Mouse (Mus musculus) ES-E14 (cell line): ENCODE results near the gene Uba52. TPM values are rescaled to one million over a fixed set of nuclear protein-coding genes. Genes with fewer than 3 reads are reported as not detected.

Source experiments
- DNase-seq: peaks from one replicate; pipeline ENCODE4 v3.0.0-alpha.2; 2013; ENCODE audit warnings: low read depth, low spot score
- H3K27ac ChIP-seq: 2 replicates; pipeline ENCODE4 v1.5.1; 2012; ENCODE audit warnings: low read depth, mild to moderate bottlenecking, low read length, moderate library complexity, mixed read lengths; ENCODE audit not compliant: poor library complexity, insufficient read depth, severe bottlenecking
- H3K36me3 ChIP-seq: 2 replicates; pipeline ENCODE4 v1.6.1; 2012; ENCODE audit warnings: mild to moderate bottlenecking, low read length, moderate library complexity, mixed read lengths; ENCODE audit not compliant: control insufficient read depth, poor library complexity, insufficient read depth, severe bottlenecking
- H3K4me1 ChIP-seq, 2 experiments: fragments of 150-350 bp in 1 of 2; sonication (generic) in 1 of 2; 2 replicates each; pipeline ENCODE4 v1.6.1; 2012; ENCODE audit warnings: low read length in 2 of 2, mild to moderate bottlenecking in 1 of 2, mixed read lengths in 1 of 2; ENCODE audit not compliant: control insufficient read depth in 2 of 2, insufficient read depth in 2 of 2, poor library complexity in 1 of 2
- H3K4me3 ChIP-seq, 2 experiments: fragments of 150-350 bp in 1 of 2; sonication (generic) in 1 of 2; 2 replicates each; pipeline ENCODE4 v1.5.1; 2012; ENCODE audit warnings: low read length in 2 of 2, low read depth in 1 of 2, mild to moderate bottlenecking in 1 of 2, mixed read lengths in 1 of 2; ENCODE audit not compliant: insufficient read depth in 1 of 2, poor library complexity in 1 of 2, severe bottlenecking in 1 of 2
- H3K9ac ChIP-seq: 2 replicates; pipeline ENCODE4 v1.6.1; 2012; ENCODE audit warnings: low read depth, mild to moderate bottlenecking, low read length, mixed read lengths; ENCODE audit not compliant: poor library complexity, insufficient read depth, severe bottlenecking
- H3K9me3 ChIP-seq: fragments of 150-350 bp; sonication (generic); 2 replicates; pipeline ENCODE4 v1.6.1; 2012; ENCODE audit warnings: low read depth, mild to moderate bottlenecking, low read length; ENCODE audit not compliant: control insufficient read depth, insufficient read depth
- CHD2 ChIP-seq: IDR thresholded peaks from 2 replicates; pipeline ENCODE4 v1.6.1; 2014; ENCODE audit warnings: mild to moderate bottlenecking, low read depth, low read length, inconsistent platforms
- HCFC1 ChIP-seq: IDR thresholded peaks from 2 replicates; pipeline ENCODE4 v1.6.1; 2012; ENCODE audit warnings: low read length, inconsistent platforms, borderline replicate concordance; ENCODE audit not compliant: insufficient read depth
- MAFK ChIP-seq: IDR thresholded peaks from 2 replicates; pipeline ENCODE4 v1.6.1; 2014; ENCODE audit warnings: mild to moderate bottlenecking, low read depth, low read length, inconsistent platforms; ENCODE audit not compliant: insufficient read depth
- ZC3H11A ChIP-seq: IDR thresholded peaks from 2 replicates; pipeline ENCODE4 v1.6.1; 2012; ENCODE audit warnings: low read depth, mild to moderate bottlenecking, inconsistent platforms, low read length, borderline replicate concordance
- ZNF384 ChIP-seq: IDR thresholded peaks from 2 replicates; pipeline ENCODE4 v1.6.1; 2012; ENCODE audit warnings: low read depth, low read length, inconsistent platforms
- in situ Hi-C, 2 experiments: fragments of 600-800 bp; cut with MboI; formaldehyde crosslinking; loops; one replicate each; pipeline ENCODE4 v1.15.1; 2025; ENCODE audit warnings: low sequenced_read_pairs in 2 of 2, inconsistent platforms in 1 of 2; ENCODE audit not compliant: unreplicated experiment in 2 of 2
- total RNA-seq: library from RNA; depleted of rRNA; stranded (reverse); fragments of 300-350 nt; gene quantifications from 2 replicates; pipeline ENCODE4 v1.2.3, GENCODE M21; 2012

The Uba52 gene
- total RNA-seq, 1 experiment: 3,214 TPM

- H3K4me3 ChIP-seq: no peak overlapping the region
- DNase-seq: no peak
- TF ChIP-seq HCFC1 (no peak), CHD2 (no peak), MAFK (no peak), ZC3H11A (no peak), ZNF384 (no peak)
Observed at GRCm38 (mm10) chr8:70490880-70491495, 19.6 kb downstream of the Uba52 start.

GRCm38 (mm10) chr8:70490061-70490879 is 20.3 kb downstream of the Uba52 start:
- TF ChIP-seq HCFC1 (no peak), ZNF384 (no peak), ZC3H11A (no peak), MAFK (no peak), CHD2 (no peak)
- Histone ChIP-seq H3K4me1 (peaks cover 7 to 38% of the 10 kb centered on the region in 2 experiments; a peak in 2 of 4 replicates), H3K9ac (no peak overlapping the region), H3K4me3 (no peak overlapping the region), H3K9me3 (no peaks in the 10 kb centered on the region), H3K27ac (no peak overlapping the region), H3K36me3 (no peaks in the 10 kb centered on the region)
- in situ Hi-C loops: no loop called here
- no peak for DNase-seq

More at GRCm38 (mm10) chr8:70490880-70491495, 19.6 kb downstream of the Uba52 start:
- no peak overlapping the region for H3K27ac ChIP-seq
- peaks cover 7 to 39% of the 10 kb centered on the region in 2 experiments; a peak in 2 of 4 replicates for H3K4me1 ChIP-seq
- no peak overlapping the region for H3K9ac ChIP-seq
- in situ Hi-C loops: no loop called here
- H3K9me3 ChIP-seq: no peaks in the 10 kb centered on the region
- no peaks in the 10 kb centered on the region for H3K36me3 ChIP-seq

- no peak overlapping the region for H3K9ac ChIP-seq
- in situ Hi-C loops: no loop called here
- H3K36me3 ChIP-seq: no peaks in the 10 kb centered on the region
- no peak overlapping the region for H3K27ac ChIP-seq
- no peaks in the 10 kb centered on the region for H3K9me3 ChIP-seq
- H3K4me3 ChIP-seq: peak overlapping the region; percentile 6 to 29; a peak in 3 of 4 replicates
- TF ChIP-seq ZC3H11A: no peak
- peaks cover 7 to 35% of the 10 kb centered on the region in 2 experiments; a peak in 2 of 4 replicates for H3K4me1 ChIP-seq
- DNase-seq: no peak
Observed at GRCm38 (mm10) chr8:70489576-70489975, 21.0 kb downstream of the Uba52 start.

GRCm38 (mm10) chr8:70488931-70489470 is 21.6 kb downstream of the Uba52 start:
- no peak for DNase-seq
- in situ Hi-C loops: no loop called here
- peaks cover 7 to 30% of the 10 kb centered on the region in 2 experiments; a peak in 2 of 4 replicates for H3K4me1 ChIP-seq
- no peak for TF ChIP-seq ZC3H11A
- no peak for TF ChIP-seq MAFK
- no peak for TF ChIP-seq HCFC1
- no peak for TF ChIP-seq ZNF384
- H3K36me3 ChIP-seq: no peaks in the 10 kb centered on the region
- peak overlapping the region; percentile 25 to 29; a peak in 2 of 4 replicates for H3K4me3 ChIP-seq
- H3K27ac ChIP-seq: no peak overlapping the region
- H3K9ac ChIP-seq: peak overlapping the region; percentile 39; the same call in 1 of the 2 replicates
- no peaks in the 10 kb centered on the region for H3K9me3 ChIP-seq
